Mouse (Mus musculus): ENCODE measurements at regions not wholly inside any gene's neighbourhood (a gene's known extent, or its start where the extent isn't known, plus 50 kb on each side); places are given as distances from the start of the nearest gene placed in this dataset.

- no peak for DNase-seq (ENCODE audit: low read depth, low spot score)
Measured at GRCm38 (mm10) chr14:110013229-110013628, 741.7 kb downstream of the Slitrk6 start.

- DNase-seq (ENCODE audit: low read depth, low spot score): no peak
Measured at GRCm38 (mm10) chr14:110007159-110007558, 747.8 kb downstream of the Slitrk6 start.

- DNase-seq (ENCODE audit: low read depth, low spot score): no peak
Measured at GRCm38 (mm10) chr14:109985026-109985425, 769.9 kb downstream of the Slitrk6 start.

- DNase-seq (ENCODE audit: low read depth, low spot score): no peak
Measured at GRCm38 (mm10) chr14:109958008-109958407, 796.9 kb downstream of the Slitrk6 start.

- no peak for DNase-seq (ENCODE audit: low read depth, low spot score)
Measured at GRCm38 (mm10) chr14:109941944-109942343, 813.0 kb downstream of the Slitrk6 start.

- DNase-seq (ENCODE audit: low read depth, low spot score): no peak
Measured at GRCm38 (mm10) chr14:109941162-109941561, 813.8 kb downstream of the Slitrk6 start.

GRCm38 (mm10) chr14:109937432-109937831 lies 817.5 kb downstream of the Slitrk6 start:
- no peak for DNase-seq (ENCODE audit: low read depth, low spot score)

GRCm38 (mm10) chr14:109928977-109929376 lies 826.0 kb downstream of the Slitrk6 start:
- DNase-seq (ENCODE audit: low read depth, low spot score): no peak

GRCm38 (mm10) chr14:109891896-109892165 lies 863.1 kb downstream of the Slitrk6 start:
- no peak for DNase-seq (ENCODE audit: low read depth, low spot score)

GRCm38 (mm10) chr14:109891151-109891895 lies 863.6 kb downstream of the Slitrk6 start:
- DNase-seq (ENCODE audit: low read depth, low spot score): no peak

- no peak for DNase-seq (ENCODE audit: low read depth, low spot score)
Measured at GRCm38 (mm10) chr14:109876950-109877663, 877.8 kb downstream of the Slitrk6 start.

- DNase-seq (ENCODE audit: low read depth, low spot score): no peak
Measured at GRCm38 (mm10) chr14:109874230-109874629, 880.7 kb downstream of the Slitrk6 start.

GRCm38 (mm10) chr14:109840354-109841104 lies 914.4 kb downstream of the Slitrk6 start:
- DNase-seq (ENCODE audit: low read depth, low spot score): peak; percentile 0

- DNase-seq (ENCODE audit: low read depth, low spot score): no peak
Measured at GRCm38 (mm10) chr14:109802522-109803126, 888.7 kb upstream of the Slitrk1 start.

GRCm38 (mm10) chr14:109772246-109772645 lies 858.3 kb upstream of the Slitrk1 start:
- DNase-seq (ENCODE audit: low read depth, low spot score): no peak

GRCm38 (mm10) chr14:109760892-109761291 lies 846.9 kb upstream of the Slitrk1 start:
- no peak for DNase-seq (ENCODE audit: low read depth, low spot score)

Measured in retina, adult 2 months (tissue).